Mouse (Mus musculus) lung, postnatal 0 days (tissue): ENCODE data around the gene Proser2. TPM values are rescaled to one million over a fixed set of nuclear protein-coding genes. Genes with fewer than 3 reads are reported as not detected.

Source experiments
- ATAC-seq: fragments of 200-750 bp; cut with Nextera tagmentation; 2 replicates; pipeline ENCODE4 v1.8.0; 2017; ENCODE audit warnings: moderate library complexity
- DNase-seq: peaks from one replicate; pipeline ENCODE4 v3.0.0-alpha.2; 2016; ENCODE audit warnings: low spot score
- H3K27ac ChIP-seq: fragments of 300-500 bp; sonication (generic); 2 replicates; pipeline ENCODE4 v1.5.1; 2014; ENCODE audit warnings: antibody characterized with exemption, mild to moderate bottlenecking, low read length, mixed read lengths
- H3K27me3 ChIP-seq: fragments of 300-500 bp; sonication (generic); replicated peaks from 2 replicates; pipeline ENCODE4 v1.6.1; 2014; ENCODE audit warnings: low read length, mixed read lengths; ENCODE audit not compliant: insufficient read depth
- H3K36me3 ChIP-seq: fragments of 300-500 bp; sonication (generic); 2 replicates; pipeline ENCODE4 v1.6.1; 2014; ENCODE audit warnings: low read length, mixed read lengths; ENCODE audit not compliant: insufficient read depth
- H3K4me1 ChIP-seq: fragments of 300-500 bp; sonication (generic); 2 replicates; pipeline ENCODE4 v1.6.1; 2014; ENCODE audit warnings: antibody characterized with exemption, low read depth, low read length, mixed read lengths; ENCODE audit not compliant: insufficient read depth
- H3K4me2 ChIP-seq: fragments of 300-500 bp; sonication (generic); replicated peaks from 2 replicates; pipeline ENCODE4 v1.6.1; 2014; ENCODE audit warnings: low read depth, mild to moderate bottlenecking, low read length, moderate library complexity, mixed read lengths
- H3K4me3 ChIP-seq: fragments of 300-500 bp; sonication (generic); 2 replicates; pipeline ENCODE4 v1.5.1; 2014; ENCODE audit warnings: low read depth, low read length
- H3K9ac ChIP-seq: fragments of 300-500 bp; sonication (generic); replicated peaks from 2 replicates; pipeline ENCODE4 v1.6.1; 2014; ENCODE audit warnings: low read depth, mild to moderate bottlenecking
- H3K9me3 ChIP-seq: fragments of 300-500 bp; sonication (generic); 2 replicates; pipeline ENCODE4 v1.6.1; 2016; ENCODE audit warnings: low read length, mixed read lengths
- CTCF ChIP-seq: IDR thresholded peaks from 2 replicates; pipeline ENCODE4 v1.5.1; 2016; ENCODE audit warnings: antibody characterized with exemption, mild to moderate bottlenecking
- EP300 ChIP-seq: IDR thresholded peaks from 2 replicates; pipeline ENCODE4 v1.6.1; 2016; ENCODE audit warnings: antibody characterized with exemption, mild to moderate bottlenecking, control low read depth
- WGBS: fragments of 180-500 bp; shearing (Covaris S2); extraction: QIAGEN DNeasy Blood & Tissue Kit; methylation state at CpG from one replicate; pipeline ENCODE4 v1.1.7; 2014; 5-methylcytosine and 5-hydroxymethylcytosine counted together
- polyA plus RNA-seq: library from polyadenylated mRNA; unstranded; fragments of >200 nt; fragmentation: Nextera tagmentation; extraction: Ambion mirVana; gene quantifications from 2 replicates; pipeline ENCODE4 v1.2.1, GENCODE M21; 2015

The Proser2 gene
- polyA plus RNA-seq, 1 experiment from 2014 or later, result 14.0 TPM

DNA sequence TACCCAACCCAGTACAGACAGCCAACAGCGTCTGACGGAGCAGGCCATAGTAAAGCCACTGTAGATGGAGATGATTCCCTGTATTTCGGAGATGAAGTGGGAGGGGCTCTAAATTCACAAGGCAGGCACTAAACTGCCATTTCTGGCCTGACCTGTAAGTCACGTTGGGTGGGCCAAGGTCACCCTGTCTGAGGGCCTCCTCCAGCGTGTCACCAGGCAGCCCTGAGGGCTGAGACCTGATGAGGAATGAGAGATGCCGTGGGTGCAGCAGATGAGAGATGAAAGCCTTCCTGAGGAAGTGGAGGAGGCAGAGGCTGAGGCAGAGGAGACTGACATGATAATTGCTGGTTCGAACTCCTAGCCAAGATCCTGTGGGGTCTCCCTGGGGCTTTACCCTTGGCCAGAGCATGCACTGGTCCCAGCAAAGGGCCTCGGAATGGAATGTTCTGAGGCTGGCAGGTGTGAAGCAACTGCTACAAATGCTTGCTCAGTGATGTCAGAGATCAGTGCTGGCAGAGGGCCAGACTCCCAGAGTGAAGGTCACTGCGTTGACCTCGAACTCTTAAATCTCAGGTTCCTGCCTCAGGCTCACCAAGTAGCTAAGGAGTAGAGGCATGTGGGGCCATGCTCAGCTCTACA, 55.0 kb downstream of the Proser2 start:
- no peaks in the 10 kb centered on the region for H3K9me3 ChIP-seq
- H3K27me3 ChIP-seq, result no peaks in the 10 kb centered on the region
- H3K4me1 ChIP-seq, result peaks cover 3% of the 10 kb centered on the region; the same call in 1 of the 2 replicates
- peak; percentile 39; the same call in 1 of the 2 replicates for ATAC-seq
- DNase-seq, result peak; percentile 47
- H3K4me2 ChIP-seq, result no peak overlapping the region
- TF ChIP-seq EP300 (peak; percentile 79), CTCF (no peak)
- WGBS, result 45% methylated on average over 10 of the region's 10 CpGs
- no peaks in the 10 kb centered on the region for H3K36me3 ChIP-seq
- no peak overlapping the region for H3K9ac ChIP-seq
- no peak overlapping the region for H3K4me3 ChIP-seq
- H3K27ac ChIP-seq, result peak overlapping the region; percentile 38; the same call in 1 of the 2 replicates

DNA sequence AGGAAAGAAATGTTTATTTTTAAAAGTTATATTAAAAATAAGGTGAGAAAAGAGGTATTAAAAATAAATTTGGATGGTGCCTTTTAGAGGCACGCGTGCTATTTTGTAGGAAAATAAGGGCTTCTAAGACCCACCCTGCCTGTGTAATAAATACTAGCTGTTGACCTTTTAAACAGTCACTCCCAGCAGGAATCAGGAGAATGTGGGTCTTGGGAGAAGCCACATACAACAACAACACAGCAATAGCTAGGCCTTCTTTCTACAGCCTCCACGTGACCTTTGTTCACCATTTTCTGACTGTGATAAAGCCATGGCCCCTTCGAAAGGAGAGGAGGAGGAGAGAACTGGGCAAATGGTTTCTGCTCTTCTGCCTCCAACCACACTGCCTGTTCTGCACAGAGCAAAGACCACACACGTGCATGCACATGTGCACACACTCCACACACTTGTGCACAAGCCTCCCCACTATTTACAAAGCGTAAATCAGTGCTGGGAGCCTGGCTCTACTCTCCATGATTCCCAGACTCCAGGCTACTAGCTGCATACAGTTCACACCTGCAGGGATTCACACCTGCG, 57.2 kb downstream of the Proser2 start:
- Histone ChIP-seq H3K27me3 (no peaks in the 10 kb centered on the region), H3K36me3 (no peaks in the 10 kb centered on the region), H3K4me1 (peaks cover 3% of the 10 kb centered on the region; the same call in 1 of the 2 replicates), H3K4me3 (no peak overlapping the region), H3K4me2 (no peak overlapping the region), H3K9ac (no peak overlapping the region), H3K9me3 (no peaks in the 10 kb centered on the region), H3K27ac (no peak overlapping the region)
- DNase-seq (no peak), ATAC-seq (no peak)
- TF ChIP-seq EP300 (no peak), CTCF (no peak)
- WGBS, result 70% methylated on average over 7 of the region's 7 CpGs

- H3K9me3 ChIP-seq, result no peaks in the 10 kb centered on the region
- H3K36me3 ChIP-seq, result no peaks in the 10 kb centered on the region
- peak overlapping the region; percentile 1; the same call in 1 of the 2 replicates for H3K27ac ChIP-seq
- H3K27me3 ChIP-seq, result no peaks in the 10 kb centered on the region
- DNase-seq (peak; percentile 93), ATAC-seq (peak; percentile 90)
- H3K4me2 ChIP-seq, result no peak overlapping the region
- TF ChIP-seq CTCF (peak; percentile 29), EP300 (peak; percentile 86)
- H3K4me1 ChIP-seq, result peaks cover 3% of the 10 kb centered on the region; the same call in 1 of the 2 replicates
- H3K9ac ChIP-seq, result no peak overlapping the region
- 10% methylated on average over 11 of the region's 11 CpGs for WGBS
- no peak overlapping the region for H3K4me3 ChIP-seq
These were observed 58.2 kb downstream of the Proser2 start for GRCm38 (mm10) chr2:6071598-6072440.

GRCm38 (mm10) chr2:6070925-6071324, 59.1 kb downstream of the Proser2 start:
- no peaks in the 10 kb centered on the region for H3K36me3 ChIP-seq
- no peak overlapping the region for H3K4me2 ChIP-seq
- no peak overlapping the region for H3K4me3 ChIP-seq
- no peaks in the 10 kb centered on the region for H3K27me3 ChIP-seq
- H3K4me1 ChIP-seq, result peaks cover 3% of the 10 kb centered on the region; the same call in 1 of the 2 replicates
- H3K9me3 ChIP-seq, result no peaks in the 10 kb centered on the region
- 40% methylated on average over 11 of the region's 11 CpGs for WGBS
- H3K27ac ChIP-seq, result no peak overlapping the region; the same call in 1 of the 2 replicates
- H3K9ac ChIP-seq, result no peak overlapping the region
- DNase-seq, result no peak
- TF ChIP-seq CTCF (no peak), EP300 (no peak)
- no peak for ATAC-seq

- Histone ChIP-seq H3K27ac (no peak overlapping the region), H3K4me2 (no peak overlapping the region), H3K4me3 (no peak overlapping the region), H3K27me3 (no peaks in the 10 kb centered on the region), H3K9ac (no peak overlapping the region), H3K9me3 (no peaks in the 10 kb centered on the region), H3K4me1 (peaks cover 3% of the 10 kb centered on the region; the same call in 1 of the 2 replicates), H3K36me3 (no peaks in the 10 kb centered on the region)
- DNase-seq, result no peak
- WGBS, result 86% methylated on average over 6 of the region's 6 CpGs
- ATAC-seq, result no peak
- no peak for TF ChIP-seq CTCF
- no peak for TF ChIP-seq EP300
These were observed 62.7 kb downstream of the Proser2 start for GRCm38 (mm10) chr2:6067341-6067740.
